Mouse (Mus musculus) liver, adult (tissue): ENCODE results near the gene Mier2.

Source experiments
- GATA4 ChIP-seq: IDR thresholded peaks from 2 replicates; pipeline ENCODE4 v1.6.1; 2014; ENCODE audit warnings: mild to moderate bottlenecking, low read length; ENCODE audit not compliant: insufficient replicate concordance

Gene Mier2

DNA sequence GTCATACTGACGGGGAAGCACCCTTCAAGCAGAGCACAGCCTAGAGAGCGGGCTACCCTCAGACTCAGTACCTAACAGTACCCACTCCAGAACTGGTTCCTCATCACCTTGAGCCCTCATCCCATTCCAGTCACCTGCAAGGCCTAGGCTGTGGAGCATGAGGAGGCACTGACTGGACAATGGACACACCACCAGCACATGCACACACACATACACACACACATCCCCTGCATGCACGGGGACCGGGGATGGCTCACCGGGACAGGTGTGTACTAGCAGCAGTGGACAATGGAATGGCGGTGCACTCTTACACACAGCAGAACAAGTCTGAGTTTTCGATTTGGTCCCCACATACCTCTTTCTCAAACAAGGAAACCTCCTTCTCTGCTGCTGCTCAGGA, 17.7 kb downstream of the Mier2 start:
- no peak for TF ChIP-seq GATA4

DNA sequence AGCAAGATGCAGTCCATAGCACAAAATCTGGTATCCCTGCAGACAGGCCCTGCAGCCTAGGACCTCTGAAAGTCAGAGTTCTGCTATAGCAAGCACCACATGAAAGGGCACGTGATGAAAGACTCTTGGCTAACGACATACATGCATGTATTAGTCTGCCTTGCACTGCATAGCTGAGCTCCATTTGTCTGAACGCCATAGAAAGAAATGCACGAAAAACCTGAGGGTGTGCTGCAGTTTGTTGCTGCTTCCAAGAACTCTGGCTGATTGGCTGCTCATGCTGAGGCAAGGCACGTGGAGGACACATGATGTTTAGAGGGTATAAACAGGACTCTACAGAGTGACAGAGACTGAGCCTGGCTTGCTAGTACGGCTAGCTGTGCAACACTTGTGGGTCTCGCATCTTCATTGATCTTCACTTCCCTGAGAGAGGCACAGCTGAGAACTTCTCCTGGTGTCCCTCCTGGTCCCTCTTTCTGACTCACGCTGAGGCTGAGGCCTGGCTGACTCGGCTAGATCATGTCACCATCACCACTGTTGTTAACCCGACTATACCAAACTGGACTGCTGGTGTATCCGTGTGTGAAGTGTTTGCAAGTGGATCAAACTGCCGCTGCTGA, 18.4 kb downstream of the Mier2 start:
- no peak for TF ChIP-seq GATA4

DNA sequence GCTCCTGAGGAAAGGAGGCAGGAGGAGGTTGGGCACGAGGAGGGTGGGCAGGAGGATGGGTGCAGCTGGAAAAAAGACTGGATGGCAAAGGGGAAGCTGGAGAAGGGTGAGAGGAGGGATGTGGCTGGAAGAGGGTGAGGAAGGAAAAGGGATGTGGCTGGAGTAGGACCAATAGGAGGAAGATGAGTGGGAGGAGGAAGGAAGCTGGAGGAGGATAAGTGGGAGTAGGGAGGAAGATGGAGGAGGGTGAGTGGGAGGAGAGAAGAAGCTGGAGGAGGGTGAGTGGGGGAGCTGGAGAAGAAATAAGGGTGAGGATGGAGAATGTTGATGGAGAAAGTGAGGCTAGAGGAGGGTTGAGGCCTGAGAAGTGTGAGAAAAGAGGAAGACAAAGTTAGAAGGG, 19.6 kb downstream of the Mier2 start:
- TF ChIP-seq GATA4, result no peak

DNA sequence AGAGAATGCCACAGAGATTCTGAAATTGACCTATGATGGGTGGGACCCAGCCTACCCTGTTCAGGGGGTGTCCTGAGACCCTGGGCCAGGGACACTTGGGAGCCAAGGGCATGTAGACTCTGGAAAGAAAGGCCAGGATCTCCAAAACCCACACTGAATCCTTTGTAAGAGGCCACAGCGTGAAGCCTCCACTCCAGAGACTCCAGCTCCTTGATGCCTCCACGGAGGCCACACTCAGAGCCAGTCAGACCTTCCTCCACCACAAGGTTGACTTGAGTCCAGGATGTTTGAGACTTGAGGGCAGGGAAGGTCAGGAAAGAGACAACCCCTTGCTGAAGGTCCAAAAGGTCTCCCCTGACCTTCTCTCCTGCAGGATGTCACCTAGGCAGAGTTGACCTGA, 20.6 kb downstream of the Mier2 start:
- no peak for TF ChIP-seq GATA4

DNA sequence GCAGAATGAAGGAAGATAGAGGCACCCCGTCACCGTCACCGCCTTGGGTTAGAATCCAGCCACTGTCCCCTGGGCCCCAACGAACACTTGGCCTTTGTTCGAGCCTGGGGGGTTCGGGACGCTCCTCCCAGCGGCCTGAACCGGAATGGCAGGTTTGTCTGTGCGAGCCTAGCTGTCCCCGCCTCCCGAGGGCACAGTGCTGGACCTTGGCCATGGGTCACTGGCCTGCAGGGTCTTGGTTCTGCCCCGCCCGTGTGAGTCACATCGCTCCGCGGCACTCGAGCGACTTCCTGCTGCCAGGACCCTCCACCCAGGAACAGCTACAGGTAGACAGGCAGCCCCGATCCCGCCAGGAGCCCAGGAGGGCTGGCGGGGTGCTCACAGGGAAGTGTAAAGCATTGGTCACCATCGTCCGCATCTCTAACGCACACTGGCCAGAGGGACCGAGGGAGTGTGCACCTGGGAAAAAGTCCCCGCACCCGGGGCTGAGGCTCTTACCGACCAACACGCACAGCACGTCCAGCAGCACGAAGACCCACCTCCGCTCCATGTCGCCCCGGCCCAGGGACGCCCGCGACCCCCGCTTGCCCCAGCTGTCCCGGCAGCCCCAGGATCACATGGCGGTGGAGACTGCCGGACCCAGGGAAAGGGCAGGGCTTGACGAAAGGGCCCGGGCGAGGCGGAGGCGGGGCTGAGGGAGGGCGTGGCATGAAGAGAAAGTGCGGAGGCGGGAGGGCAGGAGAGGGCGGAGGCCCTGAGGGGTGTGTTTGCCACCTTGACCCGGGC, 21.7 kb downstream of the Mier2 start, which contains the start of gene Plpp2:
Gene Plpp2, minus strand, starts transcription at position 671 of the 786 bp plus-strand sequence.
- no peak for TF ChIP-seq GATA4

DNA sequence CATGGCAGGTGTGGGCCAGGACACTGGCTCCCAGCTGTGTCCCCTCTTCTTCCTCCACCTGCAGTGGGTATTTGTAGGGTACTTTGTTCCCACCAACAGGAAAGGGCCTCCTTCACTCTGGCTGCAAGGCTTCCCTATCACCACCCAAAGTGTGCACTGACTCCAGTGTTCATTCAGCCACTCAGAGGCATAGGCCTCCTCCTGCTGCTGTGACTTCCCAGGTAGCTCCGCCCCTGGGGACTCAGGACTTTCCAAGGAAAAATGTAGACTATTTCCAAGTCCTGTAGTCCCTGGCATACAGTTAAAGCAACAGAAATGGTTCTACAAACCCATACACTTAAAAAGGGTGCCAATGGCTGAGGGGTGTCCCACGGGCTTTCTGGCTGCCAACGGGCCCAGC, 22.3 kb downstream of the Mier2 start:
- no peak for TF ChIP-seq GATA4

DNA sequence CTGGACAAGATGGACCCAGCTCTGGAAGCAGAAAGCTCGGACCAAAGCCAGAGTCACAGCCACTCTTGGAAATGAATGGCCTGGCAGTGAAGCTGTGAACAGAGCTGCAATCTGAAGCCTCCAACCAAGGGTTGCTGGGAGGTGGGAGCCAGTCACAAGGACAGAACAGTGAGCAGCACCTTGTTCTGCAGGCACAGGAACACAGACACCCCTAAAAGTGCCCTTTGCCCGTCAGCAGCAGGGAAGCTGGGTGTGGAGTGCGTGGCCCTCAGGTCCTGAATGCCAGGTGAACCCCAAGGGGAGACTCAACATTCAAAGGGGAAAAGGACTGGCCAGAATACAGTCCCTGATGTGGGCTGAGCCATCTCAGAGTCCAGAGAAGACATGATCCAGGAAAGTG, 23.4 kb downstream of the Mier2 start:
- no peak for TF ChIP-seq GATA4

DNA sequence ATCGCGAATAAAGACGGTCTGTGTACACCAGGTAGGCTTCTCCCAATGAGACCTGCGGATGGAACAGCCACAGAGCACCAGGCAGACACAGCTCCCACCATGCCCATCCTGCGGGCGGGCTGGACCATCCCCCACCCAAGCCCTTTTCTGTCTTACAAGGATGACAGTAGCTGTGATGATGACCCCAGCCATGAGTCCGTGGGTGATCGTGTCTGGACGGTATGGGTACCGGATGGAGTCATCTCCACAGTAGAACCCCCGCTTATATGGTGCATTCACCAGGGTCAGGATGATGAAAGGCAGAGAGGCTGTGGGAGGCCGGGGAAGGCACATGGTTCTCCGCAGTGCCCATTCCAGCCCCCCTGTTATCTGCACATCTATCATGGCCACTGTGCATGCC, 24.3 kb downstream of the Mier2 start:
- TF ChIP-seq GATA4, result no peak

DNA sequence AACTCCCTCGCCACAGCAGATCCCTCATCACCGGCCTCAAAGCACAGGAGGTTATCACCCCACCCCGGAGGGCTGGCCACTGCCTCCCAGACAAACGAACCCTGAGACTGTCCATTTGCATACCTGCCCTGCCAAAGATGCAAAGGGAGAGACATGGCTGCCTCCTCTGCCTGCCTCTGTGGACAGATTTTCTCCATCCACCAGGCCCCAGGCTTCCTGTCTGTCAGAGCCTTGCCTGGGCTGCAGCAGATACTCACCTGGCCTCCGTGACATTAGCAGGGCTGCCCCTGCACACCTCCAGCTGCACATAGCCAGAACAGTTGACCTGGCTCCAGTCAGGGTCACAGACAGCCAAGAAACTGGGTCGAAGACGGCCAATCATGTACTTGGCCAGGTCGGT, 24.8 kb downstream of the Mier2 start:
- no peak for TF ChIP-seq GATA4

DNA sequence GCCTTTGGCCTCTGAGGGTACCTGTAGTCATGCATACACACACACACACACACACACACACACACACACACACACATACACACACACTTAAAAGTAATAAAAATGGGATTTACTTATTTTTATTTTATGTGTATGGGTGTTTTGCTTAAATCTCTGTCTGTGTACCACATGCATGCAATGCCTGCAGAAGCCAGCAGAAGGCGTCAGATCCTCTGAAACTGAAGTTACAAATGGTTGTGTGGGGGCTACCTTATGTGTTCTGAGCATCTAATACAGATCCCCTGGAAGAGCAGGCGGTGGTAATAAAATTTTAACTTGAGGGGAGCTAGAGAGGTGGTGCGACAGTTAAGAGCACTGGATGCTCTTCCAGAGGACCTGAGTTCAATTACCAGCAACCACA, 26.9 kb downstream of the Mier2 start:
- TF ChIP-seq GATA4, result no peak

DNA sequence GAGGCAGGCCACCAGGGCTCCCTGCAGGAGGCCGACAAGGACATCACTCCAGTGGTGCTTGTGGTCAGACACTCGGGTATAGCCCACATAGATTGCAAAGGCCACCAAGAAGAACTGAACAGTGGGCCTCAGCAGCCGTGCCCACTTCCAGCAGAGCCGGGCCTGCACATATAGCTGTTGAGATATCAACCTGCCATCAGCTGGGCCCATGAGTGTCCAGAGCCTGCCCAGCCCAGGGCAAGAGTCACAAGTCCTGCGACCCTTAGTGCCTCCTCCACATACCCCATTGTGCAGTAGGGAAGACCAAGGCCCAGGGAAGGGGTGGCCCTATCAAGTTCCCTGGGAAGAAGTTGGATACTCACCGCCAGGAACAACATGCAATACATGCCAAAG, 27.6 kb downstream of the Mier2 start:
- no peak for TF ChIP-seq GATA4

DNA sequence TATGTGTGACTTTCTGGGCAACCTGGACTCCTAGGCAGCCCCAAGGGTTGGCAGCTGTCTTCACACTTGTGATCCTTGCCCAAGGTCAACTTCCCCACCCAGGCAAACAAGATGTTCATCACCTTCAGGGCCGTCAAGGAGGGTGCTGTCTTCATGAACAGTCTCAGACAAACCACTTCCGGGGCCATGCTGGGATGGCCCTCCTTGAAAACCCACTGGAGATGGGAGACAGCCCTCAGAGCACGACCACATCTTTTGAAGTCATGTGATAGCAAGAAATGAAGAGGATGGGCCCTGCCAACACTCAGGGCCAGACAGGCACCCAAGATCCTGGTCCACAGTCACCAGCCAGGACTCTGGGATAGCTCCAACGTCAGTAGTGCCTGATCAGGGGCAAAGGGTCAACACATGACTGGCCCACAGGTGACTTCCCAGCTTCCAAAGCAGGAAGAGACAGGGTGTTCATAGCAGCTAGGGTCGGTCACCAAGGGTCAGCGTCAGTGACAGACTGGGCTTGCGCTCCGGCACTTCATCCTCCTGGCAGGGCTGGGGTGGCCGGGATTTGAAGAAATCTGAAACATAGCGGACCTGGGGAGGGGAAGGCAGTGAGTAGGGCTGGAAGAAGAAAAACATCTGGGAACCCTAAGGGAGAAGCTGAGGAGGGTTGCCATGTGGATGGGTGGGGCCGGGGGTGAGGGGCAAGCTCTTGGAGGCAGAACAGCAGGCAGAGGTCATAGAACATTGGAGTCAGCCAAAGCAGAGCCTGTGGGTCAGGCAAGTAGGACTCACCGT, 28.1 kb downstream of the Mier2 start:
- no peak for TF ChIP-seq GATA4

DNA sequence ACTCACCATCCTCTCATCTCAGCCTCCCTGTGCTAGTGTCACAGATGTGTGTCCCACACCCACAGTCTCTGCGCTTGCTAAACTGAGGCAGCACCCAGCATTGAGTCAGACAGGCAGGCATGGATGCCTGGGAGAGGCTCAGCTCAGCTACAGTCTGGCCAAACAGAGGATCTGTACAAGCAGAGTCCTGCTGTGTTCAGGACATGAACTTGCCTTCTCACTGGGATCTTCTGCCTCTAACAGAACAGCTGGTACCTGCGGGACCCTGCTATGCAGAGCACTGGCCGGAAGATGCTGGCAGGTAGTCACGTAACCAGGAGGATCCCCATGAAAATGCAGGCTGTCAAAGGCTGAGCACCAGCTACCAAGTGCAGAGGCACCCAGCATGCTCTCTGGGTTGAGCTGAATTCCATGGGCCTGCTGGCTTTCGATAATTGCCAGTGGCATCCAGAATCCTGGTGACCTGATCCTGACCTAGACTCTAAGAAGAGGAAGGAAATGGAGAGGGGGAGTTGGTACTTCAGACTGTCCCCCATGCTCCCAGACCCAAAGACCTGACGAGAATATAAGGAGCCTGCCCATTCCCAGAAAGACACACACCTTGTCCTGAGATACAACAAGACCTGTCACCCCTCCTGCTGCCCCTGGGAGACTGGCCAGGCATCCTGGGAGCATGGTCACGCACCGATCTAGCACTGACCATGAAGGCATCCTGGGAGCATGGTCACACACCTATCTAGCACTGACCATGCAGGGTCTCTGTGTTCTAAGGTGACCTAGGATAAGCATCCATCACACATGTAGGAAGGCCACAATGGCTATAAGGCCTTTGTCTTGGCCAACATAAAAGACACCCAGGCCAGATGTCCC, 29.3 kb downstream of the Mier2 start:
- no peak for TF ChIP-seq GATA4

DNA sequence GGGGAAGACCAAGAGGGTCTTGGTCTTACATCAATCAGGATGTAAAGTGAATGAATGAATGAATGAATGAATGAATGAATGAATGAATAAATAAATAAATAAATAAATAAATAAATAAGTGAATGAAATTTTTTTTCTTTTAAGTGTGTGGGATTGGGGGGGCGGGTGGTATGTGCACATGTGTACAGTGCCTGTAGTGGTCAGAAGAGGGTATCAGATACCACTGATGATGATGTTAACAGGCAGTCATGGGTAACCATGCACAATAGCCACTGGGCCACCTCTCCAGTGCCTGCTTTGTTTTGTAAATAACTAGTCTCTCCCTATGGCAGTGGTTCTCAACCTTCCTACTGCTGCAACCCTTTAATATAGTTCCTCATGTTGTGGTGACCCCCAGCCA, 30.6 kb downstream of the Mier2 start:
- TF ChIP-seq GATA4, result no peak

DNA sequence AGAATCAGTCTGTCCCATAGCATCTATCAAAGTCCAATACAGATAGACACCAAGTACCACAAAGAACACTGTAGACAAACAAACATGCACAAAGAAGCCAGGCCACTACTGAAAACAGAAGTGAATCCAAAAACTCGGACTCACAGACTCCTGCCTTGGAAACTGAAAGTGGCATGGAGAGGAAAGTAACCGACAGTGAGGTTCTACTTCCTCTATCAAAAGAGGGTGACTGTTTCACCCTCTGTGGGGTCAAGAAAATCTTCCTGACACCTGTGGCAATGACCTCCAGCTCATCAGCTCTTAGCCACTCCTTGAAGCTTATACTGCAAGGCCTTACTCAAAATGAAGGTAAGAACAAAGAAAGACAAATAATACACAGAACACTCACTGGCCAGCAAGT, 48.3 kb downstream of the Mier2 start:
- TF ChIP-seq GATA4, result no peak
